Mouse (Mus musculus) urinary bladder, postnatal 10 days (tissue): ENCODE measurements around the gene Gm3376.
"Not testable (repeated sequence)": the region's sequence is repeated elsewhere in the genome, so short reads cannot be mapped to it uniquely, and the experiment has no call there.

ENCODE experiments used
- DNase-seq: peaks from one replicate; pipeline ENCODE4 v3.0.0; 2022; ENCODE audit warnings: low spot score

Gm3376 gene

DNA sequence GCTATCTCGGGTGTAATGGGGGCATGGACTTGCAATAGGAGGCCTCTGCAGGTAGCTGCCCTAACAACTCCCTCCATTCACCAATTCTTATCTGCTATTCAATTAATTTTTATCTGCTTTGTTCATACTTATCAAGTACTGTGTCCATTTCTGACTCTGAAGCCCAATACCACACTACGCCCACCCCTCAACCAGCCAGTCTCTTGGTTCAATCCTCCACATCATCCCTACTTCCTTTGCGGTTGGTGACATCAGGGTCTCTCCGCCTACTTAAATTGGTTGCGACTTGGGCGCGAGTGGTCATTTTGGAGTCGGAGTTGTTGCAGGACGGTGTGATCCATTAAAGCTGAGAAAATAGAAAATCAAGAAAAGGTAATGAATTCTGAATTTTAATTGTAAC is at the start of gene Gm3376:
TSS of gene Gm3376 (plus strand) at position 301 of the 400 bp plus-strand sequence.
- not testable (repeated sequence) for DNase-seq
